11 mouse cellular contexts compared by ENCODE assay signal in genomic region chr10:38381873-38382296, GRCm38 (mm10).
A peak's percentile ranks its signal among the peaks of the same experiment; 100 is the strongest.
DNase-seq lines count a peak whose midpoint lies in the region; ATAC-seq lines count a peak whose summit lies in the region.
"Had no signal": no experiment of that assay in that cellular context is flagged by ENCODE, and none has a peak within 500 bp of the region (broad histone marks: within the 10 kb centered on the region; RNA-seq: fewer than 3 reads in every experiment).

No protein-coding gene starts in this region.

- no peak overlapping the region for H3K4me3 ChIP-seq in intestine, embryonic 14.5 days (ENCODE audit: low read depth, low read length)
- no peak overlapping the region for H3K4me3 ChIP-seq in intestine, embryonic 15.5 days (replicated peaks)
- no peak overlapping the region for H3K4me3 ChIP-seq in forebrain, embryonic 15.5 days
- H3K4me3 ChIP-seq: limb, embryonic 15.5 days had no signal

- no peak for DNase-seq in intestine, embryonic 14.5 days (ENCODE audit: low spot score)
- DNase-seq in right cerebral cortex, postnatal 14 days: peak; percentile 21
- no peak for DNase-seq in right cerebral cortex, adult 18-20 months
- peak; percentile 7 for DNase-seq in skeletal muscle tissue, adult 2 months (ENCODE audit: low read depth, low spot score)
- no peak for DNase-seq in spleen, adult 18-20 months
- DNase-seq in urinary bladder, postnatal 14 days (ENCODE audit: low spot score): no peak
- DNase-seq: thymus, adult 2 months had no signal

- H3K27ac ChIP-seq in intestine, embryonic 14.5 days (ENCODE audit: low read depth): no peak overlapping the region
- H3K27ac ChIP-seq in intestine, embryonic 15.5 days: no peak overlapping the region
- H3K27ac ChIP-seq in forebrain, embryonic 15.5 days (replicated peaks): no peak overlapping the region
- H3K27ac ChIP-seq: limb, embryonic 15.5 days had no signal

- WGBS in intestine, embryonic 14.5 days: 88% methylated on average over 7 of the region's 7 CpGs
- 86% methylated on average over 7 of the region's 7 CpGs for WGBS in intestine, embryonic 15.5 days
- WGBS in forebrain, embryonic 15.5 days: 82% methylated on average over 7 of the region's 7 CpGs

- no peaks in the 10 kb centered on the region for H3K4me1 ChIP-seq in intestine, embryonic 14.5 days (replicated peaks; ENCODE audit: control insufficient read depth, insufficient read depth, low read length)
- no peaks in the 10 kb centered on the region for H3K4me1 ChIP-seq in intestine, embryonic 15.5 days (replicated peaks)
- peaks cover 4% of the 10 kb centered on the region; the same call in 1 of the 2 replicates for H3K4me1 ChIP-seq in forebrain, embryonic 15.5 days
- H3K4me1 ChIP-seq: limb, embryonic 15.5 days had no signal

- no peak overlapping the region for H3K9ac ChIP-seq in intestine, embryonic 14.5 days (ENCODE audit: low read length)
- no peak overlapping the region for H3K9ac ChIP-seq in intestine, embryonic 15.5 days
- no peak overlapping the region for H3K9ac ChIP-seq in forebrain, embryonic 15.5 days (replicated peaks)
- H3K9ac ChIP-seq: limb, embryonic 15.5 days had no signal

- H3K9me3 ChIP-seq in intestine, embryonic 14.5 days (ENCODE audit: control insufficient read depth, low read length): no peaks in the 10 kb centered on the region
- H3K9me3 ChIP-seq in intestine, embryonic 15.5 days: no peaks in the 10 kb centered on the region
- no peaks in the 10 kb centered on the region for H3K9me3 ChIP-seq in forebrain, embryonic 15.5 days
- H3K9me3 ChIP-seq: limb, embryonic 15.5 days had no signal

- no peaks in the 10 kb centered on the region for H3K27me3 ChIP-seq in intestine, embryonic 14.5 days (replicated peaks; ENCODE audit: control insufficient read depth, insufficient read depth, low read length)
- no peaks in the 10 kb centered on the region for H3K27me3 ChIP-seq in intestine, embryonic 15.5 days (replicated peaks)
- H3K27me3 ChIP-seq in forebrain, embryonic 15.5 days: no peaks in the 10 kb centered on the region
- H3K27me3 ChIP-seq: CH12.LX; limb, embryonic 15.5 days had no signal

- ATAC-seq in intestine, embryonic 14.5 days (replicated peaks; ENCODE audit: low FRiP score, low TSS enrichment, low read depth): 0 out of 2 replicates have a peak, but pooled peaks have one; percentile 15
- ATAC-seq in intestine, embryonic 15.5 days: no peak
- ATAC-seq in forebrain, embryonic 15.5 days (replicated peaks): peak; percentile 78

- no peaks in the 10 kb centered on the region for H3K36me3 ChIP-seq in intestine, embryonic 14.5 days (ENCODE audit: control insufficient read depth, insufficient read depth, low read length)
- H3K36me3 ChIP-seq in intestine, embryonic 15.5 days: no peaks in the 10 kb centered on the region
- H3K36me3 ChIP-seq in forebrain, embryonic 15.5 days: no peaks in the 10 kb centered on the region
- H3K36me3 ChIP-seq: limb, embryonic 15.5 days had no signal

- no peak overlapping the region for H3K4me2 ChIP-seq in intestine, embryonic 14.5 days (ENCODE audit: low read length)
- no peak overlapping the region for H3K4me2 ChIP-seq in intestine, embryonic 15.5 days (replicated peaks)
- no peak overlapping the region for H3K4me2 ChIP-seq in forebrain, embryonic 15.5 days (replicated peaks)
- H3K4me2 ChIP-seq: limb, embryonic 15.5 days had no signal

Comparison
In these comparisons a context has a peak if more than half of its experiments do, and no peak if none do; other contexts are left out.
1. DNase-seq: peak in right cerebral cortex, postnatal 14 days (single experiment) and skeletal muscle tissue, adult 2 months (single experiment); none in intestine, embryonic 14.5 days (single experiment), right cerebral cortex, adult 18-20 months (single experiment), spleen, adult 18-20 months (0 of 2) and urinary bladder, postnatal 14 days (single experiment).